Mouse (Mus musculus): Measurements from ENCODE around the gene Taf10. TPM values are rescaled to one million over a fixed set of nuclear protein-coding genes. Genes with fewer than 3 reads are reported as not detected.

The Taf10 gene
- polyA plus RNA-seq, 1 experiment from 2014 or later = 102 TPM

DNA sequence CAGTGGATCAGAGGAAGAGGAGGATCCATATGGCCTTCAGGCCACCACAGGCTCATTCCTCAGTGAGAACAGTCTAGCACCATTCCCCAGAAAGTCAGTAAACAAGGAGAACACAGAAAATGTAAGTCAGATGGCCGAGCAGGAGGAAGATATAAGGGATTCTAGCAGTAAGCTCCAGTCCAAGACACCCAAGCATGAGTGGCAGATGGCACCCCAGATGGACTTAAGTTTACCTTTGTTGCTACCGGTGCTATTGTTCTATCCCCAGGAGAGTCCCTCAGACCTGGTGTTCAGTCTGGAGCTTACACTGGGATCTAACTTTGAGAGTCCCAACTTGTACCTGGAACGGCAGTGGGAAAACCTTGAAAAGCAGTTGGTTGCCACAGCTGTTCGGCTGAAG, 40.3 kb downstream of the Taf10 start:
- H3K9me3 ChIP-seq (replicated peaks) = no peaks in the 10 kb centered on the region
- no peaks in the 10 kb centered on the region for H3K27me3 ChIP-seq (replicated peaks)
- WGBS = 91% methylated on average over 4 of the region's 4 CpGs
- H3K36me3 ChIP-seq = no peaks in the 10 kb centered on the region
- H3K4me3 ChIP-seq (replicated peaks) = no peak overlapping the region
- H3K27ac ChIP-seq (replicated peaks) = no peak overlapping the region
- H3K4me1 ChIP-seq = no peaks in the 10 kb centered on the region
- no peak for ATAC-seq (ENCODE audit: low FRiP score)
- no peak overlapping the region for H3K9ac ChIP-seq (replicated peaks)
- no peak overlapping the region for H3K4me2 ChIP-seq

DNA sequence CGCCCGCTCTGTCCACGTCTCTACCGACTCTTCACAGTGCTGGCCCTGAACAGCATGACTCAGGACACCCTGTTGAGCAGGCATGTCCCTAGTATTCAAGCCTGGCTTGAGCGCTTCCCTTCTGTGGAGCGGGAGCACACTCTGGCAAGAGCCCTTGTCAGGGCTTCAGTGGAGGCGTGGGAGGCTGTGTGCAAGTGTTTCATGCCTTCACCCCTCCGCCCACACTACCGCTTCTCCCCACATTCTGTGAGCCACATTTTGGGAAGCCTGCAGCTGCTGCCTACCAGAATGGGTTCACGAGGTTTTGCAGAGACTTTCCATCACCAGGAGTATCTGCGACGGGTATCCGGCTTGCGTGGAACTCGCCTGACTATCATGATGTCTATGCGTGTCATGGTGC, 41.0 kb downstream of the Taf10 start:
- ATAC-seq (ENCODE audit: low FRiP score) = no peak
- H3K27ac ChIP-seq (replicated peaks) = no peak overlapping the region
- no peaks in the 10 kb centered on the region for H3K4me1 ChIP-seq
- H3K9me3 ChIP-seq (replicated peaks) = no peaks in the 10 kb centered on the region
- H3K4me3 ChIP-seq (replicated peaks) = no peak overlapping the region
- no peak overlapping the region for H3K4me2 ChIP-seq
- 91% methylated on average over 16 of the region's 16 CpGs for WGBS
- H3K27me3 ChIP-seq (replicated peaks) = no peaks in the 10 kb centered on the region
- H3K9ac ChIP-seq (replicated peaks) = no peak overlapping the region
- no peaks in the 10 kb centered on the region for H3K36me3 ChIP-seq

DNA sequence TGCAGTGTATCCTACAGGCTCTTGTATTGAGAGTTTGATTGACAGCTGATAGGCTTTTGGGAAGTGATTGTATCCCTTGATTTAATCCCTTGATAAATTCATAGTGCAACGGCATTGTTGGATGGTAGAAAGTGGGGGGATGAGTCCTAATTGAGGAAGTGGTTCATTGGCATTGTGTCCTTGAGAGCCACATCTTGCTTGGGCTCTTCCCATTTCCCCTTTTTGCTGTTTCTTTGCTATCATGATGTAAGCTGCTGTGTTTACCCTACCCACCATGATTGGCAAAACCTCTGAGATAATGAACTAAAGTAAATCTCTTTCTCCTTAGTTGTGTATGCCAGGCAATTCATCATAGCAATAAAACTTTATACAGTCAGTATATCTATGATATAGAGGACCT, 53.3 kb downstream of the Taf10 start:
- no peak for ATAC-seq (ENCODE audit: low FRiP score)
- H3K4me1 ChIP-seq = no peaks in the 10 kb centered on the region
- H3K27me3 ChIP-seq (replicated peaks) = no peaks in the 10 kb centered on the region

More for the DNA sequence above, 53.3 kb downstream of the Taf10 start:
- WGBS = 90% methylated on average over 1 of the region's 1 CpGs
- Histone ChIP-seq H3K9me3 (replicated peaks) (no peaks in the 10 kb centered on the region), H3K4me3 (replicated peaks) (no peak overlapping the region), H3K9ac (replicated peaks) (no peak overlapping the region), H3K36me3 (no peaks in the 10 kb centered on the region), H3K27ac (replicated peaks) (no peak overlapping the region), H3K4me2 (no peak overlapping the region)

Other genes with a start within 250 kb of the Taf10 start
- gene Smpd1, start 190.0 kb downstream of the Taf10 start, polyA plus RNA-seq (2015; fragmentation: Nextera tagmentation; extraction: Ambion mirVana) = 83.2 and 91.4 TPM in 2 replicates
- gene Apbb1, start 162.7 kb downstream of the Taf10 start, polyA plus RNA-seq (2015; fragmentation: Nextera tagmentation; extraction: Ambion mirVana) = 248 and 299 TPM in 2 replicates
- gene Hpx, start 144.2 kb downstream of the Taf10 start, polyA plus RNA-seq (2015; fragmentation: Nextera tagmentation; extraction: Ambion mirVana) = 0.36 and 0.59 TPM in 2 replicates
- 91.6 and 107 TPM in 2 replicates for gene Trim3, start 110.8 kb downstream of the Taf10 start, polyA plus RNA-seq (2015; fragmentation: Nextera tagmentation; extraction: Ambion mirVana)
- 163 and 179 TPM in 2 replicates for gene Timm10b, start 104.3 kb downstream of the Taf10 start, polyA plus RNA-seq (2015; fragmentation: Nextera tagmentation; extraction: Ambion mirVana)
- gene Arfip2, start 103.9 kb downstream of the Taf10 start, polyA plus RNA-seq (2015; fragmentation: Nextera tagmentation; extraction: Ambion mirVana) = 82.0 and 89.0 TPM in 2 replicates
- gene Gm45799, start 103.8 kb downstream of the Taf10 start, polyA plus RNA-seq (2015; fragmentation: Nextera tagmentation; extraction: Ambion mirVana) = 16.4 and 16.6 TPM in 2 replicates
- 1.3 and 1.9 TPM in 2 replicates for gene Dnhd1, start 93.5 kb downstream of the Taf10 start, polyA plus RNA-seq (2015; fragmentation: Nextera tagmentation; extraction: Ambion mirVana)
- 204 and 227 TPM in 2 replicates for gene Ilk, start 7.8 kb downstream of the Taf10 start, polyA plus RNA-seq (2015; fragmentation: Nextera tagmentation; extraction: Ambion mirVana)
- 27.8 and 28.8 TPM in 2 replicates for gene Rrp8, start 7.0 kb downstream of the Taf10 start, polyA plus RNA-seq (2015; fragmentation: Nextera tagmentation; extraction: Ambion mirVana)
- 41.4 and 50.2 TPM in 2 replicates for gene Tpp1, start 7.9 kb upstream of the Taf10 start, polyA plus RNA-seq (2015; fragmentation: Nextera tagmentation; extraction: Ambion mirVana)
- gene Dchs1, start 43.3 kb upstream of the Taf10 start, polyA plus RNA-seq (2015; fragmentation: Nextera tagmentation; extraction: Ambion mirVana) = 10.0 and 10.8 TPM in 2 replicates
- gene Mrpl17, start 66.7 kb upstream of the Taf10 start, polyA plus RNA-seq (2015; fragmentation: Nextera tagmentation; extraction: Ambion mirVana) = 189 and 232 TPM in 2 replicates
- gene Gm4070, start 209.6 kb upstream of the Taf10 start, polyA plus RNA-seq (2015; fragmentation: Nextera tagmentation; extraction: Ambion mirVana) = 0.54 TPM in 1 of 2 replicates, not detected in the other

Data from neural tube, embryonic 15.5 days (tissue).